Mouse (Mus musculus): ENCODE results near the gene Vmn1r50. TPM values are rescaled to one million over a fixed set of nuclear protein-coding genes. Genes with fewer than 3 reads are reported as not detected.

Gene Vmn1r50
- polyA plus RNA-seq (2012; ENCODE audit: low replicate concordance) = not detected in 2 replicates

GRCm38 (mm10) chr6:90101130-90101529, at the start of gene Vmn1r50:
TSS of gene Vmn1r50 (plus strand) at chr6:90101430.

DNA sequence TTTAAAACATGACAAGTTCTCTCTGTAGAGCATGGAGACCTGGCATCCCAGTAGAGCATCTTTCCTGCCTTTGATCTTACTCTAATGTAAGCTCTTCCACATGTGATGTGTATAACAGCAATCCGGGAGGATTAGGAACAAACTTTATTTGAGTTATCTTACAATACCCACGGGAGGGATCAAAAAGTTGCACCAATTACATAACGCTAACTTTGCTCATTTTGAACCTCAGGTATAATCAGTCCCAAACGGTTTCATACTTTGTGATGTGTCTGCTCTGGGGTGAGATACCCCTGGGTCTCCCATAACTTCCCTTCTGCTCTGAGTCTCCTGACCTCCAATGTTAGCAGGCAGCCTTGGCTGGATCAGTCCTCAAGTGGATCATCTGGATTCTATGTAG, 22.8 kb upstream of the Vmn1r50 start, which contains the start of gene Vmn1r49:
TSS of gene Vmn1r49 (minus strand) at position 101 of the 400 bp plus-strand sequence.

GRCm38 (mm10) chr6:90122296-90122695, 21.1 kb downstream of the Vmn1r50 start, which contains the start of gene Vmn1r51:
TSS of gene Vmn1r51 (plus strand) at chr6:90122596.

Other genes starting within 250 kb of the Vmn1r50 start
- not detected in 2 replicates for gene Vmn1r42, start 225.0 kb upstream of the Vmn1r50 start, polyA plus RNA-seq (2012; ENCODE audit: low replicate concordance)
- gene Vmn1r43, start 225.0 kb upstream of the Vmn1r50 start, polyA plus RNA-seq (2012; ENCODE audit: low replicate concordance) = not detected in 2 replicates
- not detected in 2 replicates for gene Vmn1r44, start 217.8 kb upstream of the Vmn1r50 start, polyA plus RNA-seq (2012; ENCODE audit: low replicate concordance)
- 0.08 TPM in 1 of 2 replicates, not detected in the other for gene Vmn1r45, start 160.8 kb upstream of the Vmn1r50 start, polyA plus RNA-seq (2012; ENCODE audit: low replicate concordance)
- not detected in 2 replicates for gene Vmn1r46, start 132.1 kb upstream of the Vmn1r50 start, polyA plus RNA-seq (2012; ENCODE audit: low replicate concordance)
- not detected in 2 replicates for gene Vmn1r47, start 85.3 kb upstream of the Vmn1r50 start, polyA plus RNA-seq (2012; ENCODE audit: low replicate concordance)
- not detected in 2 replicates for gene Vmn1r48, start 64.6 kb upstream of the Vmn1r50 start, polyA plus RNA-seq (2012; ENCODE audit: low replicate concordance)
- gene Vmn1r49, start 22.9 kb upstream of the Vmn1r50 start, polyA plus RNA-seq (2012; ENCODE audit: low replicate concordance) = not detected in 2 replicates
- not detected in 2 replicates for gene Vmn1r51, start 21.2 kb downstream of the Vmn1r50 start, polyA plus RNA-seq (2012; ENCODE audit: low replicate concordance)
- 0.07 TPM in 1 of 2 replicates, not detected in the other for gene Vmn1r52, start 73.4 kb downstream of the Vmn1r50 start, polyA plus RNA-seq (2012; ENCODE audit: low replicate concordance)
- not detected in 2 replicates for gene V1ra8, start 101.4 kb downstream of the Vmn1r50 start, polyA plus RNA-seq (2012; ENCODE audit: low replicate concordance)
- gene Vmn1r53, start 123.0 kb downstream of the Vmn1r50 start, polyA plus RNA-seq (2012; ENCODE audit: low replicate concordance) = not detected in 2 replicates
- not detected in 2 replicates for gene Vmn1r54, start 144.9 kb downstream of the Vmn1r50 start, polyA plus RNA-seq (2012; ENCODE audit: low replicate concordance)
- gene BC048671, start 199.8 kb downstream of the Vmn1r50 start, polyA plus RNA-seq (2012; ENCODE audit: low replicate concordance) = not detected in 2 replicates
- not detected in 2 replicates for gene Chst13, start 223.8 kb downstream of the Vmn1r50 start, polyA plus RNA-seq (2012; ENCODE audit: low replicate concordance)
- gene Uroc1, start 231.9 kb downstream of the Vmn1r50 start, polyA plus RNA-seq (2012; ENCODE audit: low replicate concordance) = not detected in 2 replicates